Mouse (Mus musculus) neural tube, embryonic 14.5 days (tissue): ENCODE measurements around the gene Mcu. TPM values are rescaled to one million over a fixed set of nuclear protein-coding genes. Genes with fewer than 3 reads are reported as not detected.
A peak's percentile ranks its signal among the peaks of the same experiment; 100 is the strongest.

Source experiments
- ATAC-seq: fragments of 200-750 bp; cut with Nextera tagmentation; 2 replicates; pipeline ENCODE4 v1.8.0; 2017; ENCODE audit warnings: low read depth, mild to moderate bottlenecking, moderate TSS enrichment, moderate library complexity
- H3K27ac ChIP-seq: fragments of 300-500 bp; sonication (generic); 2 replicates; pipeline ENCODE4 v1.5.1; 2014; ENCODE audit warnings: low read depth, mild to moderate bottlenecking, control low read depth, low read length, moderate library complexity, mixed read lengths
- H3K27me3 ChIP-seq: fragments of 300-500 bp; sonication (generic); 2 replicates; pipeline ENCODE4 v1.6.1; 2014; ENCODE audit warnings: low read length; ENCODE audit not compliant: control insufficient read depth, insufficient read depth
- H3K36me3 ChIP-seq: fragments of 300-500 bp; sonication (generic); 2 replicates; pipeline ENCODE4 v1.6.1; 2014; ENCODE audit warnings: low read length, mixed read lengths; ENCODE audit not compliant: control insufficient read depth, insufficient read depth
- H3K4me1 ChIP-seq: fragments of 300-500 bp; sonication (generic); 2 replicates; pipeline ENCODE4 v1.6.1; 2014; ENCODE audit warnings: low read length; ENCODE audit not compliant: control insufficient read depth, insufficient read depth
- H3K4me2 ChIP-seq: fragments of 300-500 bp; sonication (generic); 2 replicates; pipeline ENCODE4 v1.6.1; 2014; ENCODE audit warnings: mild to moderate bottlenecking, low read depth, low read length, control low read depth
- H3K4me3 ChIP-seq: fragments of 300-500 bp; sonication (generic); 2 replicates; pipeline ENCODE4 v1.5.1; 2014; ENCODE audit warnings: low read depth, low read length, control low read depth, mixed read lengths
- H3K9ac ChIP-seq: fragments of 300-500 bp; sonication (generic); replicated peaks from 2 replicates; pipeline ENCODE4 v1.6.1; 2014; ENCODE audit warnings: low read depth, mild to moderate bottlenecking, control low read depth, low read length, mixed read lengths
- H3K9me3 ChIP-seq: fragments of 300-500 bp; sonication (generic); 2 replicates; pipeline ENCODE4 v1.6.1; 2016; ENCODE audit warnings: low read length; ENCODE audit not compliant: control insufficient read depth
- WGBS: fragments of 180-500 bp; shearing (Covaris S2); extraction: QIAGEN DNeasy Blood & Tissue Kit; methylation state at CpG from one replicate; pipeline ENCODE4 v1.1.7; 2014; 5-methylcytosine and 5-hydroxymethylcytosine counted together
- polyA plus RNA-seq: library from polyadenylated mRNA; unstranded; fragments of >200 nt; fragmentation: Nextera tagmentation; extraction: Ambion mirVana; gene quantifications from 2 replicates; pipeline ENCODE4 v1.2.1, GENCODE M21; 2014

The Mcu gene
- polyA plus RNA-seq, 1 experiment from 2014 or later: 53.0 TPM

DNA sequence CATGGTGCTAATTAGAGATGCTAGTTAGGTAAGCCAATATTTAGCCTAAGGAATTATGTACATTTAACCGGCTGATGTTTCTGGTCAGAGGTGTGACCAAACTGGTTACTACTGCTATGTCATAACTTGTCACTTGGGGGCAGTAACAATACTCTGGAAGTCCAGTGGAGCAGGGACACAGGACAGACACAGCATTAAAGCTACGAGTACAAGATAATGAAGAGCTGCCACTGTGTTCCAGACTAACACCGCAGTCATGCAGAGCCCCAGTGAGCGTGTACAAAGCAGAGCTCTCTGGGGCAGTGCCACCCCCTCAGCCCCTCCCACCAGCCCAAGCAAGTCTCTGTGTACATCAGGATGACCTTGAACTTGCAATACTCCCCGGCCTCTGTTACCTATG is 164.7 kb downstream of the Mcu start:
- H3K9ac ChIP-seq: no peak overlapping the region
- H3K4me3 ChIP-seq: no peak overlapping the region
- no peaks in the 10 kb centered on the region for H3K27me3 ChIP-seq
- H3K27ac ChIP-seq: no peak overlapping the region
- no peaks in the 10 kb centered on the region for H3K36me3 ChIP-seq
- peak; percentile 69; the same call in 1 of the 2 replicates for ATAC-seq
- no peak overlapping the region for H3K4me2 ChIP-seq
- WGBS: 34% methylated on average over 5 of the region's 5 CpGs
- H3K4me1 ChIP-seq: no peaks in the 10 kb centered on the region
- no peaks in the 10 kb centered on the region for H3K9me3 ChIP-seq

GRCm38 (mm10) chr10:59447546-59447945 is 168.9 kb downstream of the Mcu start:
- H3K4me3 ChIP-seq: no peak overlapping the region
- H3K4me1 ChIP-seq: no peaks in the 10 kb centered on the region
- no peak overlapping the region for H3K9ac ChIP-seq
- no peak for ATAC-seq
- no peak overlapping the region for H3K4me2 ChIP-seq
- no peaks in the 10 kb centered on the region for H3K27me3 ChIP-seq
- H3K27ac ChIP-seq: no peak overlapping the region
- no peaks in the 10 kb centered on the region for H3K9me3 ChIP-seq
- 89% methylated on average over 9 of the region's 9 CpGs for WGBS
- no peaks in the 10 kb centered on the region for H3K36me3 ChIP-seq

DNA sequence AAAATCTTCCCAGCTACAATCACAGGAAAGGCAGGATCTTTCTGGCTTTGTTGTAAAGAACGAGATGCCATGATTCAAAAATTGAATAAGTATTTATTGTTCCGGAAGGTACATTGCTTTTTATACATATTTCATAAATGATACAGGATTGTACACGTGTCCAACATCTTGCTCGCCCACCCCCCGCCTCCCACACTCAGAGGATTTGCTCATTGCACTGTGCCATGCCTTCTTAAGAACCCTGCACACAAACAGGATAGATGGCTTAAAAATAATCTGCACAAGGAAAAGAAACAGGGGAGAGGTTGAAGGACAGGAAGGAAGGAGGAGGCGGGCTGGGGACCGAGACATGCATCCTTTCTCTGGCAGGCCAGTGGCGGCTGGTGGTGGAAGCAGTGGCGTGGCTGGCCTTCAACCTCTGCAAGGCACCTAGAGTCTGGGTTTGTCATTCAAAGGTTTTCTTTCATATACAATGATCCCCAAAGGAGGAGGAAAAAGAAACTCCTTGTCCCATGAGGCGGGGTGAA is 169.5 kb downstream of the Mcu start:
- 91% methylated on average over 10 of the region's 10 CpGs for WGBS
- H3K9me3 ChIP-seq: no peaks in the 10 kb centered on the region
- no peaks in the 10 kb centered on the region for H3K36me3 ChIP-seq
- no peak overlapping the region for H3K4me3 ChIP-seq
- no peak overlapping the region for H3K4me2 ChIP-seq
- H3K27me3 ChIP-seq: no peaks in the 10 kb centered on the region
- no peaks in the 10 kb centered on the region for H3K4me1 ChIP-seq
- no peak overlapping the region for H3K9ac ChIP-seq
- no peak for ATAC-seq
- H3K27ac ChIP-seq: no peak overlapping the region

- no peak overlapping the region for H3K27ac ChIP-seq
- no peak overlapping the region for H3K9ac ChIP-seq
- no peak overlapping the region for H3K4me2 ChIP-seq
- H3K36me3 ChIP-seq: no peaks in the 10 kb centered on the region
- no peaks in the 10 kb centered on the region for H3K4me1 ChIP-seq
- no peak for ATAC-seq
- H3K9me3 ChIP-seq: no peaks in the 10 kb centered on the region
- no peak overlapping the region for H3K4me3 ChIP-seq
- WGBS: 33% methylated on average over 8 of the region's 8 CpGs
- H3K27me3 ChIP-seq: no peaks in the 10 kb centered on the region
Measured at GRCm38 (mm10) chr10:59444635-59445034, 171.9 kb downstream of the Mcu start.

DNA sequence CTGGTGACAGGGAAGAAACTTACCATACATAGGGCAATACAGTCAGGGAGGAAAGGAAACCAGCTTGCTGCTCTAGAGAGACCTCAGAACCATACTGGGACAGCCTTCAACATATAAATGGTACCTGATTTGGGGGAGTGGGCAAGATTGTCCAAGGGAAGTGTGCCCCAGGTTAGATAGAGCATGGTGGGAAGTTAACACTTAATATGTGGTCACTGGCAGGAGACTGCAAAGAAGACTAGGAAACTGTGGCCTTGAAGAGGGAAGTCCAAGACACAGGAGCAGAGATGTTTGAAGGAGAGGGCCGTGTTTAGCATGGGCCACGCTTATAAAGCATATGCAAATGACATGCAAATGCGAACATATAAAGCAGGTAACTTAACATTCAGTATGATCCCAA is 172.4 kb downstream of the Mcu start:
- no peak overlapping the region for H3K4me3 ChIP-seq
- no peaks in the 10 kb centered on the region for H3K27me3 ChIP-seq
- WGBS: 64% methylated on average over 3 of the region's 3 CpGs
- no peak overlapping the region for H3K9ac ChIP-seq
- no peaks in the 10 kb centered on the region for H3K4me1 ChIP-seq
- H3K4me2 ChIP-seq: no peak overlapping the region
- no peaks in the 10 kb centered on the region for H3K9me3 ChIP-seq
- no peak overlapping the region for H3K27ac ChIP-seq
- H3K36me3 ChIP-seq: no peaks in the 10 kb centered on the region
- ATAC-seq: no peak

DNA sequence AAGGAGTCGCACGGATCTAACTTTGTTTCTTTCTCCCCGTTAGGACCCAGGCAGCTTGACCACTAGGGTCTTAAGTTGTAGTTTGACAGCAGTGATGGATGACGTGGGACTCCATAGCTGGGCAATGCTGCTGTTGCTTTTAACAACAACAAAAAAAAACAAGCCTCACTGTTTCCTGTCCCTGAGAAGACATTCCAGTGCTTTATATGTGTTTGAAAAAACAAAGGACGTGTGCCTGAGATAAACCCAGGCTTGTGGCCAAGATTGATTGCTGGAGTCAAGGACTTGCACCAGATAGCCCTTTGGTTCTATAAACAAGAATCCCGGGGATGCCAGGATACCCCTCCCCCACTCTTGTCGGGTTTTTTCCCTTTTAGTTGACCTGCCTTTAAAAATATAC is 173.3 kb downstream of the Mcu start:
- no peak for ATAC-seq
- Histone ChIP-seq H3K36me3 (no peaks in the 10 kb centered on the region), H3K9ac (no peak overlapping the region), H3K27me3 (no peaks in the 10 kb centered on the region), H3K4me3 (no peak overlapping the region), H3K4me2 (no peak overlapping the region), H3K27ac (no peak overlapping the region), H3K4me1 (no peaks in the 10 kb centered on the region), H3K9me3 (no peaks in the 10 kb centered on the region)
- 20% methylated on average over 7 of the region's 7 CpGs for WGBS

GRCm38 (mm10) chr10:59441735-59442134 is 174.8 kb downstream of the Mcu start, which contains the start of gene Oit3:
TSS of gene Oit3 (minus strand) at chr10:59441778.
- no peaks in the 10 kb centered on the region for H3K36me3 ChIP-seq
- no peaks in the 10 kb centered on the region for H3K9me3 ChIP-seq
- WGBS: 84% methylated on average over 11 of the region's 11 CpGs
- H3K27ac ChIP-seq: no peak within 1 kb of the TSS
- no peak for ATAC-seq
- H3K4me1 ChIP-seq: no peaks in the 10 kb centered on the region
- H3K9ac ChIP-seq: no peak within 1 kb of the TSS
- H3K27me3 ChIP-seq: no peaks in the 10 kb centered on the region
- no peak within 1 kb of the TSS for H3K4me2 ChIP-seq
- H3K4me3 ChIP-seq: no peak within 1 kb of the TSS

- Histone ChIP-seq H3K27ac (no peak overlapping the region), H3K4me2 (no peak overlapping the region), H3K4me3 (no peak overlapping the region), H3K27me3 (no peaks in the 10 kb centered on the region), H3K4me1 (no peaks in the 10 kb centered on the region), H3K36me3 (no peaks in the 10 kb centered on the region), H3K9ac (no peak overlapping the region), H3K9me3 (no peaks in the 10 kb centered on the region)
- ATAC-seq: no peak
- 72% methylated on average over 6 of the region's 6 CpGs for WGBS
Measured at GRCm38 (mm10) chr10:59440177-59440576, 176.3 kb downstream of the Mcu start.

GRCm38 (mm10) chr10:59439508-59439931 is 177.0 kb downstream of the Mcu start:
- no peak overlapping the region for H3K27ac ChIP-seq
- H3K4me3 ChIP-seq: no peak overlapping the region
- H3K27me3 ChIP-seq: no peaks in the 10 kb centered on the region
- no peak overlapping the region for H3K4me2 ChIP-seq
- no peak for ATAC-seq
- H3K9me3 ChIP-seq: no peaks in the 10 kb centered on the region
- H3K4me1 ChIP-seq: no peaks in the 10 kb centered on the region
- H3K9ac ChIP-seq: no peak overlapping the region
- H3K36me3 ChIP-seq: no peaks in the 10 kb centered on the region
- WGBS: 66% methylated on average over 5 of the region's 5 CpGs
